Mouse (Mus musculus) lung, adult 10 weeks (tissue): ENCODE results near the gene Lin7c. TPM values are rescaled to one million over a fixed set of nuclear protein-coding genes. Genes with fewer than 3 reads are reported as not detected.

Experiments
- polyA plus RNA-seq: library from polyadenylated mRNA; stranded (reverse); fragments of 350-450 nt; fragmentation: Illumina TruSeq; extraction: RNeasy Lipid Tissue Mini Kit (QIAGEN cat#74804); gene quantifications from one replicate; pipeline ENCODE4 v1.2.3, GENCODE M21; 2014; ENCODE audit warnings: low read depth, low replicate concordance; ENCODE audit not compliant: insufficient read depth

Gene Lin7c
- 27.8 TPM for polyA plus RNA-seq

GRCm38 (mm10) chr2:109890597-109890996 is at the start of gene Lin7c:
TSS of gene Lin7c (plus strand) at chr2:109890853.

GRCm38 (mm10) chr2:109917496-109918413 is 27.1 kb downstream of the Lin7c start, which contains the start of gene Lgr4:
TSS of gene Lgr4 (plus strand) at chr2:109917647.

Other genes starting within 250 kb of the Lin7c start
- 5.8 TPM for gene Bdnf, start 216.2 kb upstream of the Lin7c start, polyA plus RNA-seq
- 1.6 TPM for gene Lgr4, start 26.8 kb downstream of the Lin7c start, polyA plus RNA-seq
- gene Ccdc34, start 127.0 kb downstream of the Lin7c start, polyA plus RNA-seq: 5.1 TPM